Mouse (Mus musculus): ENCODE data around the gene Nek7.

DNA sequence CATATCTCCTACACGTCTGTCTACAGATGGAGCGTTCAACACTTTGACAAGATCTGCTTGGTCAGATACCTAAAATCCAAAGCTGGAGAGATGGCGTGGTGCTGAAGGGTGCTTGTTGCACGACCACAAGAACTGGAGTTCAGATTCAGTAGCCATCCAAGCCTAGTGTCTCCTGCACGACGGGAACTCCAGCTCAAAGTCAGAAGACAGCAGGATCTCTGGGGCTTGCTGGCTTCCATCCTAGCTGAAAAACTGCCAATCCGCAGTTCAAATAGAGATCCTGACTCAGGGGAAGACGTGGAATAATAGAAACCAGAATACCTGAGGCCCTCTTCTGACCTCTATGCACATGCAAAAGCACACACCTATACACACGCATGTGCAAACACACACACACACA, 52.0 kb downstream of the Nek7 start:
- no peak for TF ChIP-seq CTCF (IDR thresholded peaks at IDR 0.05; ENCODE audit: low read depth, low read length)
- TF ChIP-seq POLR2A (IDR thresholded peaks at IDR 0.05; ENCODE audit: insufficient read depth, low read length): no peak
